Mouse (Mus musculus): ENCODE data around the gene Rasip1. TPM values are rescaled to one million over a fixed set of nuclear protein-coding genes. Genes with fewer than 3 reads are reported as not detected.
A peak's percentile ranks its signal among the peaks of the same experiment; 100 is the strongest.

Gene Rasip1
- 11.7 and 13.4 TPM in 2 replicates for polyA plus RNA-seq (2016; fragmentation: Nextera tagmentation; extraction: Ambion mirVana)

DNA sequence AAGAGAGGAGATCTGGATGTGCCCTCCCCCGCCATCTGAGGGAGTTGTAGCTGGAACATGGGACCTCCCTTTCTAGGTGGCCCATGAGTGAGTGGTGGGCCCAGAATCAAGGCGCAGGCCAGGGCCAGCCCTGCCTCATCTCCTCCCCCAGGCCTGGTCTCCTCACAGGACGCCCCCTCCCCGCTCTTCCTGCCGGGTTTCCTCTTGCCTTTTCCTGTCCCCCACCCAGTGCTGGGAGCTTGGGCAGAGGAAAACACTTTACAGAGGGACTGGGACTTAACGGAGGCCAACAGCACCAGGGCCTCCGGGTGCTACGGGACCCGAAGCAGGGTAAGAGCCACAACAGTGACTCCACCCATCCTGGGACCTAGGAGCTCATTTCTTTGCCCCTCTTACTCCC, at the start of gene Rasip1:
Rasip1 (plus strand) TSS at position 228 of the 400 bp plus-strand sequence.
- Histone ChIP-seq H3K9ac (replicated peaks) (peak within 1 kb of the TSS; percentile 75), H3K4me2 (peak within 1 kb of the TSS; percentile 88), H3K4me1 (replicated peaks) (peaks cover 6% of the 10 kb centered on the region; the same call in 1 of the 2 replicates), H3K27ac (peak within 1 kb of the TSS; percentile 51; the same call in 1 of the 2 replicates), H3K4me3 (replicated peaks) (peak within 1 kb of the TSS; percentile 61), H3K36me3 (no peaks in the 10 kb centered on the region), H3K27me3 (peaks cover 64% of the 10 kb centered on the region), H3K9me3 (no peaks in the 10 kb centered on the region)
- WGBS, result 77% methylated on average over 9 of the region's 9 CpGs
- no peak for ATAC-seq (ENCODE audit: insufficient number of reproducible peaks, insufficient read depth, low FRiP score, low TSS enrichment, low read depth)

DNA sequence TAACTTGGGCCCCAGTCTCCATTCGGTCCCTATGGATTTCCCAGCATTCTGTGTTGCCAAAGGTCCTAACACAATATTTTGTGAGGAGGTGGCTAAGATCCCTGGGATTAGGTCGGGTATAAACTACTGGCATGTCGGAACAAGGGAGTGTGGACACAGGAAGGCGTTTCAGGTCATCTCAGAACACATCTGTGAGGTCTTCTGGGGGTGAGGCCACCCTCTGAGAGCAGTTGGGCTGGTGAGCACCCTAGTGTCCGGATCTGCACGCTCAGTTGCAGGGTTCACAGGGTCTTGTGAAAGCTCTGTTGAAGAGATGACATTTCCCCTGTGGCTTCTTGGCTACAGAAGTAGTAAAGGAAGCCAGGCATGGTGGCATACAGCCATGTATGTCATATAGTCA, 41.4 kb upstream of the Rasip1 start:
- Histone ChIP-seq H3K4me3 (replicated peaks) (no peak overlapping the region), H3K27me3 (no peaks in the 10 kb centered on the region), H3K9me3 (no peaks in the 10 kb centered on the region), H3K4me2 (no peak overlapping the region), H3K27ac (no peak overlapping the region), H3K9ac (replicated peaks) (no peak overlapping the region), H3K4me1 (replicated peaks) (0 out of 2 replicates have a peak, but pooled peaks cover 3% of the 10 kb centered on the region), H3K36me3 (peaks cover 43% of the 10 kb centered on the region)
- ATAC-seq (ENCODE audit: insufficient number of reproducible peaks, insufficient read depth, low FRiP score, low TSS enrichment, low read depth), result no peak
- 92% methylated on average over 6 of the region's 6 CpGs for WGBS

DNA sequence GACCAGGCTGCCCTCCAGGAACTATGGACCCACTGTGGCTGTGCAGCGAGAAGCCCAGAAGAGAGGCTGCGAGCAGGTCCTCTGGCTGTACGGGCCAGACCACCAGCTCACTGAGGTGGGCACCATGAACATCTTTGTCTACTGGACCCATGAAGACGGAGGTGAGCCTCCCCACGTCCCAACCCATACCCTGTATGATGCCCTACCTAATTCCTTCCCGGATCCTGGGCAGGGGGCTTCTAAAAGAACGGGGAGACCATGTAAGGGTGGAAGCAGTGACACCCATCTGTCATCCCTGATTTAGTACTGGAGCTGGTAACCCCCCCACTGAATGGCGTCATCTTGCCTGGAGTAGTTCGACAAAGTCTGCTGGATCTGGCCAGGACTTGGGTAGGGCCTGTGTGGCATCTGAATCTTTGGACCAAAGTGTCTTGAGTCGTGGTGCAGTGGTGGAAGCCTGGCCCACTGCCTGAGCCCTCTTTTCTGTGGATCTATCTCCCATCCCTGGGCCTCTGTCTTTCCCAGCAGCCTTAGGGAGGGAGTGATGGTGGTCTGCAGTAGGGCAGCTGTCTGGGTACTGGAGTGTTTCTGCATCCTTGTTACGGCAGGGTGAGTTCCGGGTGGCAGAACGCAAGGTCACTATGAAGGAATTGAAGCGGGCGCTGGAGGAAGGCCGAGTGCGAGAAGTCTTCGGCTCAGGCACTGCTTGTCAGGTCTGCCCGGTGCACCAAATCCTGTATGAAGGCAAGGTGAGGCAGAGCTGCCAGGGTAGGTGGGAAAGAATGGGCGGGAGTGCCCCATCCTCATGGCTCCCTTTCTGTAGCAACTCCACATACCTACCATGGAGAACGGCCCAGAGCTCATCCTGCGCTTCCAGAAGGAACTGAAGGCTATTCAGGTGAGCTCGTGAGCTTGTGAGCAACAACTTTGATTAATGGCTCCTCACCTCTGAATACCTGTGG, 39.4 kb upstream of the Rasip1 start:
- Histone ChIP-seq H3K9me3 (no peaks in the 10 kb centered on the region), H3K4me2 (no peak overlapping the region), H3K9ac (replicated peaks) (no peak overlapping the region), H3K27me3 (no peaks in the 10 kb centered on the region), H3K36me3 (peaks cover 36% of the 10 kb centered on the region), H3K4me3 (replicated peaks) (no peak overlapping the region), H3K4me1 (replicated peaks) (0 out of 2 replicates have a peak, but pooled peaks cover 3% of the 10 kb centered on the region), H3K27ac (no peak overlapping the region)
- no peak for ATAC-seq (ENCODE audit: insufficient number of reproducible peaks, insufficient read depth, low FRiP score, low TSS enrichment, low read depth)
- WGBS, result 92% methylated on average over 23 of the region's 23 CpGs

DNA sequence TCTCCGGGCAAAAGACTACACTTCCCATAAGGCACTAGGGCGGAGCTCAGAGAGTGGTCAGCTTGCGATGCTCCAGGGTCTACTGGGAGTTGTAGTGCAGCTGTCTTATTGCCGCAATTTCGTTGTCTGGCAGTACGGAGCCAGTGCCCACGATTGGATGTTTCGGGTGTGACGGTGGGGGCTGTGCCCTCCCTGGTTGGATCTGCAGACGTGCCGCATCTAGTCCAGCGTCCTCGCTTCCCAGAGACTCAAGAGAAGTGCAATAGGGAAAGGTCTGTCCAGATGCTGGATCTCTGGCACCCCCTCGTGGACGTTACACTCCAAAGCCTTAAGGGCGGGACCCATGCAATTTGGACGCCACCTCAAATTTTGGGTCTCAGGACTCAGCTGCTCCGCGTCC, 38.1 kb upstream of the Rasip1 start:
- H3K4me2 ChIP-seq, result peak overlapping the region; percentile 51
- H3K27ac ChIP-seq, result no peak overlapping the region
- ATAC-seq (ENCODE audit: insufficient number of reproducible peaks, insufficient read depth, low FRiP score, low TSS enrichment, low read depth), result peak; percentile 94
- no peaks in the 10 kb centered on the region for H3K9me3 ChIP-seq
- peaks cover 25% of the 10 kb centered on the region for H3K36me3 ChIP-seq
- H3K27me3 ChIP-seq, result no peaks in the 10 kb centered on the region
- WGBS, result 8% methylated on average over 19 of the region's 19 CpGs
- H3K4me1 ChIP-seq (replicated peaks), result 0 out of 2 replicates have a peak, but pooled peaks cover 3% of the 10 kb centered on the region
- peak overlapping the region; percentile 31 for H3K4me3 ChIP-seq (replicated peaks)
- H3K9ac ChIP-seq (replicated peaks), result no peak overlapping the region; the same call in 1 of the 2 replicates

DNA sequence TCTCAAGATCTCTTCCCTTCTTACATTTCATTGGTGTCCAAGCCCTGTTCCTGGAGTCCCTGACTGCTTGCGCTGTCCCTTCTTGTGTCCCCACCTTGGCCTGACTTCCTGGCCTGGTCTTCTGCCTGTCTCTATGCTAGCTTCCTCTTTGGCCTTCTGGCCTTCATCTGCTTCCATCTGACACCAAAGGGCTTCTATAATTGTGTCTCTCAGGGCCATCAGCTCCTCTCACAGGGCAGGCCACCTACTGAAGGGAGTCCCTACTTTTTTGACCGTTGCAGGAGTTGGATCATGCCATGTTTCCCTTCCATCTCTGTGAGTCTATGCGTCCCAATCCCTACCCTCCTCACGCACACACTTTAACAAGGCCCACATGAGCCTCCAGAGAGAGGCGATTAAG, 37.4 kb upstream of the Rasip1 start:
- Histone ChIP-seq H3K4me1 (replicated peaks) (0 out of 2 replicates have a peak, but pooled peaks cover 3% of the 10 kb centered on the region), H3K9ac (replicated peaks) (no peak overlapping the region), H3K36me3 (peaks cover 19% of the 10 kb centered on the region), H3K27ac (no peak overlapping the region), H3K4me3 (replicated peaks) (no peak overlapping the region), H3K4me2 (peak overlapping the region; percentile 51), H3K9me3 (no peaks in the 10 kb centered on the region), H3K27me3 (no peaks in the 10 kb centered on the region)
- no peak for ATAC-seq (ENCODE audit: insufficient number of reproducible peaks, insufficient read depth, low FRiP score, low TSS enrichment, low read depth)
- 92% methylated on average over 5 of the region's 5 CpGs for WGBS

DNA sequence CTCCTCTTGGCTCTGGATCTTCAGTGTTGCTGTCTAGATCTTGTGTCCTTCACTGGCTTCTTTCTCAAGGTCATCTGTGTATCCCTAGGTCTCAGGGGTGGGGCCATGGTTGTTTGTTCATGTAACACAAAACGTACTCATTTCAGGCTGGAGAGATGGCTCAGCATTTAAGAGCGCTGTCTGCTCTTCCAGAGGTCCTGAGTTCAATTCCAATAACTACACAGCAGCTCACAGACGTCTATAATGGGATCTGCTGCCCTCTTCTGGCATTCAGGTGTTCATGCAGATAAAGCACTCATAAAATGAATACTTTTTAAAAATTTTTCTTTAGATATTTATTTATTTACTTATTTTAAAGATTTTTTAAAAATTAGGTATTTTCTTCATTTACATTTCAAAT, 36.4 kb upstream of the Rasip1 start:
- Histone ChIP-seq H3K27ac (no peak overlapping the region), H3K9me3 (no peaks in the 10 kb centered on the region), H3K9ac (replicated peaks) (no peak overlapping the region), H3K4me1 (replicated peaks) (0 out of 2 replicates have a peak, but pooled peaks cover 3% of the 10 kb centered on the region), H3K4me3 (replicated peaks) (no peak overlapping the region), H3K36me3 (peaks cover 9% of the 10 kb centered on the region), H3K4me2 (no peak overlapping the region), H3K27me3 (no peaks in the 10 kb centered on the region)
- ATAC-seq (ENCODE audit: insufficient number of reproducible peaks, insufficient read depth, low FRiP score, low TSS enrichment, low read depth), result no peak
- WGBS, result 65% methylated on average over 3 of the region's 3 CpGs

DNA sequence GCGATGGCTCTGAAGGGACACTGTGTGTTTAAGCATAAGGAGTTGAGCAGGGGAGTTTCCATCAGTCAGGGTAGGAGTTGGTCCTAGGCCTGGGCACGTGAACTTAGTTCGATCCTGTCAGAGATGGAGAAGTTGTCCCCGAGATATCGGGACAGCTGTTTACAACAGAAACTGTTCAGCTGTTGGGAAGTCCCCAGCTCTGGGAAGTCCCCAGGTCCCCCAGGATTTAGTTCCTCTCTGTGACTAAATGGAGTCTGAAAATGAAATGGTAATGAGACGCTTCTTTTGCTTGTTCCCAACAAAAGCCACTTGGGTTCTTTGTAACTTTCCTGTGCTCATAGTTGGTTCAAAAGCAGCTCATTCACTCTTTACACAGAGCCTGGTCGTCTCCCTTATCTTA, 35.4 kb upstream of the Rasip1 start:
- Histone ChIP-seq H3K4me2 (no peak overlapping the region), H3K36me3 (peaks cover 5% of the 10 kb centered on the region; the same call in 1 of the 2 replicates), H3K9ac (replicated peaks) (no peak overlapping the region), H3K4me1 (replicated peaks) (0 out of 2 replicates have a peak, but pooled peaks cover 3% of the 10 kb centered on the region), H3K27me3 (no peaks in the 10 kb centered on the region), H3K4me3 (replicated peaks) (no peak overlapping the region), H3K27ac (no peak overlapping the region), H3K9me3 (no peaks in the 10 kb centered on the region)
- 87% methylated on average over 7 of the region's 7 CpGs for WGBS
- ATAC-seq (ENCODE audit: insufficient number of reproducible peaks, insufficient read depth, low FRiP score, low TSS enrichment, low read depth), result no peak

DNA sequence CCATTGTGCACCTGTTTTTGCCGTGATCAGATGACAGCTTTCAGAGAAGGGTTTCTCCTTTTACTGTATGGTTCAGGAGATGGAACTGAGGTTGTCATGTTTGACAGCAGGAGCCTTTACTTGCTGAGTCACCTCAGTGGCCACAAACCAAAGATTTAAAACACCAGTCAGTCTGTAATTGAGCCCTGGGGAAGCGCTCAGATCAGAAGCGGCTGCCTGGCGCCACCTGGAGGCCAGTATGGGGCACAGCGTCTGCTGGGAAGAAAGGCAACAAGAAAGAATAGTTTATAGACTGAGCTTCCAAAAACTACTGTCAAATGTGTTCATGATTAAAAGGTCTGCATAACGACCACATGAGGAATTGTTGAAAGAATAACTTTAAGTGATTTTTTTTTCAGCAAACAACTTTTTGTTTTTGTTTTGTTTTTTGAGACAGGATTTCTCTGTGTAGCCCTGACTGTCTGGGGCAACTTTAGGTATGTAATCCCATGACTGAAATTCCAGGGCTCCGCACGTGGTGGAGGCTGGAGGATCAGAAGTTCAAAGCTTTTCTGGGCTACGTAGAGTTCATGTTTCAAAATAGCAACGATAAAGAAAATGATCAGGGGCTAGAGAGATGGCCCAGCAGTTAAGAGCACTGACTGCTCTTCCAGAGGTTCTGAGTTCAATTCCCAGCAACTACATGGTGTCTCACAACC, 34.0 kb upstream of the Rasip1 start:
- ATAC-seq (ENCODE audit: insufficient number of reproducible peaks, insufficient read depth, low FRiP score, low TSS enrichment, low read depth), result no peak
- Histone ChIP-seq H3K9me3 (no peaks in the 10 kb centered on the region), H3K4me3 (replicated peaks) (no peak overlapping the region), H3K27ac (no peak overlapping the region), H3K4me2 (no peak overlapping the region), H3K4me1 (replicated peaks) (0 out of 2 replicates have a peak, but pooled peaks cover 3% of the 10 kb centered on the region), H3K36me3 (no peaks in the 10 kb centered on the region), H3K9ac (replicated peaks) (no peak overlapping the region), H3K27me3 (no peaks in the 10 kb centered on the region)
- 24% methylated on average over 10 of the region's 10 CpGs for WGBS

DNA sequence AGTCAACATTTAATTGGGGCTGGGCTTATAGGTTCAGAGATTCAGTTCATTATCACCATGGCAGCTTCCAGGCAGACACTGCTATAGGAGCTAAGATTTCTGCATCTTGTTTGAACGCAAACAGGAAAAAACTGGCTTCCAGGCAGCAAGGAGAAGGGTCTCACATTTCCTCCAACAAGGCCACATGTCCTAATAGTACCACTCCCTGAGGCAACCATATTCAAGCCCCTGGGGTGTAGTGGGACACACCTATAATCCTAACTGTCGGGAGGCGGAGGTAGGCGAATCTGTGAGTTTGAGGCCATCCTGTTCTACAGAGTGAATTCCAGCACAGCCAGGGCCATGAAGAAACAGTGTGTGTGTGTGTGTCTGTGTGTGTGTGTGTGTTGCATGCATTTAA, 32.1 kb upstream of the Rasip1 start:
- 80% methylated on average over 4 of the region's 4 CpGs for WGBS
- Histone ChIP-seq H3K4me2 (no peak overlapping the region), H3K27me3 (no peaks in the 10 kb centered on the region), H3K27ac (no peak overlapping the region), H3K9ac (replicated peaks) (no peak overlapping the region), H3K4me3 (replicated peaks) (no peak overlapping the region), H3K36me3 (no peaks in the 10 kb centered on the region), H3K9me3 (no peaks in the 10 kb centered on the region), H3K4me1 (replicated peaks) (peaks cover 9% of the 10 kb centered on the region)
- ATAC-seq (ENCODE audit: insufficient number of reproducible peaks, insufficient read depth, low FRiP score, low TSS enrichment, low read depth), result no peak

DNA sequence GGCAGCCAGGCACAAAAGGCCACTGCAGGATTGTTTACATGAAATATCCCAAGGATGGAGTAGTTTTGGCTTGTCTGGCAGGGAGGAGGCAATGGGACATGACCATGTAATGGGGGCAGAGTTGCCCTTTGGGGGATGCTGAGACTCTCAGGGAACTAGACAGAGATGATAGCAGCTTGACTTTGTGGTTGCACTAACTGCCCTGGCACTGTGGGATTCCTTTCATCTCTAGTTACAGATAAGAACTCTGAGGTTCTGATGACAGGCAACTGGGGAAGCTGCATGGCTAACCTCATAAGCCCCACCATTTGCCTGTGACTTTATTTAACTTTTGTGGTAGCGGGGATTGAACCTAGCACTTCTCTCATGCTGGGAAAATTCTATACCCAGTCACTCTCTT, 31.2 kb upstream of the Rasip1 start:
- Histone ChIP-seq H3K9me3 (no peaks in the 10 kb centered on the region), H3K4me1 (replicated peaks) (peaks cover 9% of the 10 kb centered on the region), H3K27ac (no peak overlapping the region), H3K4me2 (no peak overlapping the region), H3K4me3 (replicated peaks) (no peak overlapping the region), H3K36me3 (no peaks in the 10 kb centered on the region), H3K27me3 (no peaks in the 10 kb centered on the region), H3K9ac (replicated peaks) (no peak overlapping the region)
- WGBS, result 67% methylated on average over 1 of the region's 1 CpGs
- ATAC-seq (ENCODE audit: insufficient number of reproducible peaks, insufficient read depth, low FRiP score, low TSS enrichment, low read depth), result no peak

DNA sequence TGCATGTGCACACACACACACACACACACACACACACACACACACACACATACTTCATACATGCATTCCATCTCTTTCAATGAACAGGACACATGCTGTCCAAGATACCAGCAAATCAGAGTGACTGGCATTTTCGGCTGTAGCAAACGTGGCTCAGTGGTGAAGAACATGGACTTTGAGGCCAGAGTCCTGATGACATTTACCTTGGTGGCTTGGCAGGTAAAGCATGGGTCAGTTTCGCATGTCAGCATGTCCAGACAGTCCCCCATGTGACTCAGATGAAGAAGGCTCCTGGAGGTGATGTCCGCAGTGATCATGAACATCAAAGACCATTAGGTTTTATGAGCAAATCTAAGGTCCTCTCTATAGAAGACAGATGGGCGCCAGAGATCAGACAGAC, 30.3 kb upstream of the Rasip1 start:
- no peaks in the 10 kb centered on the region for H3K9me3 ChIP-seq
- no peak overlapping the region for H3K4me3 ChIP-seq (replicated peaks)
- no peaks in the 10 kb centered on the region for H3K27me3 ChIP-seq
- H3K4me1 ChIP-seq (replicated peaks), result peaks cover 17% of the 10 kb centered on the region
- 85% methylated on average over 5 of the region's 5 CpGs for WGBS
- H3K9ac ChIP-seq (replicated peaks), result no peak overlapping the region
- H3K27ac ChIP-seq, result no peak overlapping the region
- H3K36me3 ChIP-seq, result no peaks in the 10 kb centered on the region
- no peak overlapping the region for H3K4me2 ChIP-seq
- no peak for ATAC-seq (ENCODE audit: insufficient number of reproducible peaks, insufficient read depth, low FRiP score, low TSS enrichment, low read depth)

Measured in limb, embryonic 12.5 days (tissue).